Mouse (Mus musculus) erythroblast, embryonic 14.5 days (primary cell): ENCODE results near the gene Gpr107. TPM values are rescaled to one million over a fixed set of nuclear protein-coding genes. Genes with fewer than 3 reads are reported as not detected.

Experiments
- H3K27me3 ChIP-seq: 2 replicates; pipeline ENCODE4 v1.6.1; 2012; ENCODE audit warnings: inconsistent platforms; ENCODE audit not compliant: control insufficient read depth
- H3K36me3 ChIP-seq: 2 replicates; pipeline ENCODE4 v1.6.1; 2012; ENCODE audit warnings: mild to moderate bottlenecking, inconsistent platforms; ENCODE audit not compliant: control insufficient read depth
- H3K4me1 ChIP-seq: 2 replicates; pipeline ENCODE4 v1.6.1; 2012; ENCODE audit warnings: inconsistent platforms; ENCODE audit not compliant: control insufficient read depth
- H3K4me3 ChIP-seq: replicated peaks from 2 replicates; pipeline ENCODE3; 2012; ENCODE audit warnings: moderate library complexity, mild to moderate bottlenecking, inconsistent platforms
- H3K9me3 ChIP-seq: 2 replicates; pipeline ENCODE4 v1.6.1; 2012; ENCODE audit warnings: low read length, inconsistent platforms, mixed read lengths; ENCODE audit not compliant: control insufficient read depth
- GATA1 ChIP-seq: IDR thresholded peaks from 2 replicates; pipeline ENCODE4 v1.6.1; 2012; ENCODE audit warnings: low read length, inconsistent platforms, mixed read lengths
- TAL1 ChIP-seq: IDR thresholded peaks from 3 replicates; pipeline ENCODE4 v1.6.1; 2012; ENCODE audit warnings: low read length, inconsistent platforms, mixed read lengths
- polyA plus RNA-seq: library from polyadenylated mRNA; stranded (reverse); fragments of >175 nt; gene quantifications from 2 replicates; pipeline ENCODE4 v1.2.3, GENCODE M21; 2012

Gpr107 gene
- polyA plus RNA-seq, 1 experiment, result 1.2 TPM

DNA sequence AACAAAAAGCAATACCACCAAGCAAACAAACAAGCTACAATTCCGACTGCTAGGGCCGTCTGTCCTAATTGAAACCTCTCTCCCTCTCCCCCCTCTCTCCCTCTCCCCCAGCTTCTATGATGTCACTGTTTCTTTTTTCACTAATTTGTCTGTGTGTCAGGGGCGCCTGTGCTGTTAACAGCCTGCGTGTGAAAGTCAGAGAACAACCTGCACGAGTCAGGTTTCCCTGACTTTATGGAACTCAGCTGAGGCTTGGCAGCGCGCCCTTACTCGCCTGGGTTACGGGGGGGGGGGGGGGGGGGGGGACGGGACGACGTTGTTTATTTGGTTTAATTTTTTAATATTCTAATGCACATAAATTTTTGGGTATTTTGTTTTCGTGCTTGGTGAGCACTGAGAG is 15.8 kb upstream of the Gpr107 start:
- no peak for TF ChIP-seq GATA1
- no peak for TF ChIP-seq TAL1
- Histone ChIP-seq H3K9me3 (no peaks in the 10 kb centered on the region), H3K4me1 (peaks cover 23% of the 10 kb centered on the region), H3K4me3 (no peak overlapping the region), H3K36me3 (no peaks in the 10 kb centered on the region), H3K27me3 (peaks cover 15% of the 10 kb centered on the region)

DNA sequence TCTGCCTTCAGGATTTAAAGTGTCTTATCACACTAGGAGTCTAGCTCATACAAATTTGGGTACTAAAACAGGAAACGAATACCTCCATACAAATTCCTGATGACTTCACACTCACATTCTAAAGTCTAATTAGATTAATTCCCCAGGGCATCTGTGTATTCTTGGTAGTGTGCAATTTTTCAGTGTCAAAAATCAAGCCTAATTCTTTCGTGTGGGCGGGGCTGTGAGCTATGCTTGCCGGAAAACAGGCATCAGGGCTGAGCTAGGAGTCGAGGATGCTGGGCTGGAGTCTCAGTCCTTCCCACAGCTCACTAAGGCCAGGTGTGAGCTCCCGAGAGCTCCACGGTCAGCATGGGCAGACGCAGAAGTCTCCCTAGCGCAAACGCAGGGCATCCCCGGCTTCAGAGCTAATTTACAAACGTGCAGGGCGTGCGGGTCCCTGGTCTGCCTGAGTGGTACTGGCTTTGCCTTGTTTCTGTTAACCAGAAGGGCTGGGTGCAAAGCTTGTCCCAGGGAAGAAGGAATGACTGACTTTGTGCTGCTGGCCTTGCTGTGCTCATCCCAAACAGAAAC is 15.0 kb upstream of the Gpr107 start:
- Histone ChIP-seq H3K4me3 (no peak overlapping the region), H3K4me1 (peaks cover 30% of the 10 kb centered on the region), H3K36me3 (no peaks in the 10 kb centered on the region)

DNA sequence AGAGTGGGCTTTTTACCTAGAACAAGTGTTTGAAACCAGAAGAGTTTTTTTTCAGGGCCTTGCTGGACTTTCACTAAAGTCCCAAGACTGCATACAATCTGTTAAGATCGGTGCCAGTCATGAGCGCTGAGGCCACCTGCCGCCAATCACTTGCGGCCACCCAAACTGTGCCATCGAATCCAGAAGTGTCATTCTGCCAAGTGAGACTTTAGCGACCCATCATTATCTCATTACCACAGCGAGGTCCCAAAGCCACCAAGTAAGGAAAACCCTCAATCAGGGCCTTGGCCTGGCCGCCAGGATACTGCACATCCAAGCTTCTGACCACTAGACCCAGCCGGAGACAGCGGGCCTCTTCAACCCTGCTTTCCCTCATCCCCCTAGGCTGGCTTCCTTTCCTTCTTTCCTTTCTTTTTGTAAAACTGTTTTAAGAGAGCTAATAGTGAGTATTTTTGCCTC is 12.9 kb upstream of the Gpr107 start:
- peaks cover 35% of the 10 kb centered on the region for H3K4me1 ChIP-seq
- no peak overlapping the region for H3K4me3 ChIP-seq
- no peaks in the 10 kb centered on the region for H3K9me3 ChIP-seq

More for the DNA sequence above, 15.0 kb upstream of the Gpr107 start:
- TF ChIP-seq GATA1 (no peak), TAL1 (no peak)
- Histone ChIP-seq H3K9me3 (no peaks in the 10 kb centered on the region), H3K27me3 (peaks cover 23% of the 10 kb centered on the region)

DNA sequence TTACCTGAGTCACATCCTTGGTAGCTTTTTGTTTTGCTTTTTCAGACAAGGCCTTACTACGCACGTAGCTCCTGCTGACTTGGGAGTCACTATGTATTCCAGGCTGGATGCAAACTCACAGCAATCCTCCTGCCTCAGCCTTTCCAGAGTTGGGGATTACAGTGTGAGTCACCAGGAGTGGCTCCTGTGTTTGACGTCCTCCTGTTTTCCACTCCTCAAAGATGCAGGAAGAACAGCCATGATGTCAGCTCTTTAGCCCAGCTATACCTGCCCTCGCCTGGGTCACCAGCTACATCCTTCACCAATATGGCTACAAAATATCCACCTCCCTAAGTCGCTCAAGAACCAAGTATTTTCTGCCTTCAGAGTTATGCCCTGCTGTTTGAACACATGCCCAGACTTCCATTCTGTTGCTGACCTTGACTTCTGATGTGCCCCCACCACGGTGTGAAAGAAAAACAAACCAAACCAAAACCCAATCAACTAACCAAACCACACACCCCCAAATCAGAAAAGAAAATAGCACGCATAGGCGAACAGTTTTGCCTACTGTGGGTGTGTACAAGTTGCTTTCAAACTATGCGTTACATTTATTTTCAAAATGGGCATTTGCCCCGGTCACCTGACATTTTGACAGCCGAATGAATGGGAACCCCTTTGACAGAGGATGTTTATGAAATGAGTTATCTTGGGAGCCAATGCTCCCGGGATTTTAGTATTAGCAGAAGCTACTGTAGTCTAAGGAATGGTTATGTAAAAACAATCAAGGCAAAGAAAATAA is 11.9 kb upstream of the Gpr107 start:
- TF ChIP-seq TAL1 (no peak), GATA1 (no peak)
- Histone ChIP-seq H3K4me1 (peaks cover 34% of the 10 kb centered on the region), H3K4me3 (no peak overlapping the region)

More for the DNA sequence above, 12.9 kb upstream of the Gpr107 start:
- no peak for TF ChIP-seq TAL1
- TF ChIP-seq GATA1, result no peak
- Histone ChIP-seq H3K36me3 (no peaks in the 10 kb centered on the region), H3K27me3 (peaks cover 39% of the 10 kb centered on the region)

DNA sequence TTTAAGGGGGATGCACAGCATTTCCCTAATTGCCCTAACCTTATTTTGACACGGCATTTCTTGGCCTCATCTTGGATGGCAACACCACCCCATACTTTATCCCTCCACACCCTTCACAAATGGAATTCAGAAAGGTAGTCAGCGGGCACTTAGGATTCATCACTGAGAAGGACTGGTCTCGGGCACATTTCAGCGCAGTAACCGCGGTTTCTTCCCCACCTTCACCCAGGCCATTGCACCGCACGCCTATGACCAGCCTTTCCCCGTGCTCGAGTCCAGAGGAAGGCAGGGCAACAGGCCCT is 11.4 kb upstream of the Gpr107 start:
- Histone ChIP-seq H3K4me1 (peaks cover 28% of the 10 kb centered on the region), H3K4me3 (peak overlapping the region; percentile 72), H3K9me3 (no peaks in the 10 kb centered on the region), H3K27me3 (peaks cover 39% of the 10 kb centered on the region), H3K36me3 (no peaks in the 10 kb centered on the region)
- TF ChIP-seq TAL1, result no peak
- no peak for TF ChIP-seq GATA1

More for the DNA sequence above, 11.9 kb upstream of the Gpr107 start:
- Histone ChIP-seq H3K9me3 (no peaks in the 10 kb centered on the region), H3K27me3 (peaks cover 39% of the 10 kb centered on the region), H3K36me3 (no peaks in the 10 kb centered on the region)

DNA sequence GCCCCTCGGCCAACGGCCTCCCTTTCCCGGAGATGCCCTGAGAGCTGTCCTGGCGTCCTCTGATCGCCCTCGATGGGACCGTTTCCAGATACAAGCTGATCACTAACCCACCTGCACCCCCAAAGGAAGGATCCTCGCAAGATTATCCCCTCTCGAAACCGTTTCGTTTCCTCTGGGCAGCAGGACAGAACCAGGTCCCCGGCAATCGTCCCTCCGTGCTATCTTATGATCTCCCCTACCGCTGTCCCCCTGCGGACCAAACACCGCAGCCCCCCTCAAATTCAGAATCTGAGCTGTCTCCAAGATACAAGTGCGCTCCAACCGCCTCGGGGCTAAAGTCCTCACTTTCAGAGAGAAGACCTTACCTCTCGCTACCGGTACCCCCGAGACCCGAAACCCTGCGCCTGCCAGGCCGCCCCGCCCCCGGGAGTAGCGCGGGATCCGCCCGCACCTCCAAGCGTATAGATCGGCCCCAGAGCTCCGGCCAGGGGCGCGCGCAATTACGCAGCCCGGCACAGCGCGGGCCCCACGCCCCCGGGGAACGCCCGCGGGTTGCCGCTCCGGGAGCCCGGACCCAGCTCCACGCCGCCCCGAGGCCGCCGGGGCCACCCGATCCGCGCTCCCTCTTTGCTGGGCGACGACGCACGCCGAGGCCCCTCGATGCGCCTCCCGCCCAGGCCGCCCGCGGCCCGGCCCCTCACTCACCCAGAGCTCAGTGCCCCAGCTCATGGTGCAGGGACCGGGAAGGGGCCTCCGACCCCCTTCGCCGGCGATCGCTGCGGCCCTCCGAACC is 10.8 kb upstream of the Gpr107 start:
- TF ChIP-seq GATA1, result no peak
- TF ChIP-seq TAL1, result no peak
- Histone ChIP-seq H3K9me3 (no peaks in the 10 kb centered on the region), H3K27me3 (peaks cover 39% of the 10 kb centered on the region), H3K4me3 (peak overlapping the region; percentile 72), H3K36me3 (no peaks in the 10 kb centered on the region), H3K4me1 (peaks cover 28% of the 10 kb centered on the region)

DNA sequence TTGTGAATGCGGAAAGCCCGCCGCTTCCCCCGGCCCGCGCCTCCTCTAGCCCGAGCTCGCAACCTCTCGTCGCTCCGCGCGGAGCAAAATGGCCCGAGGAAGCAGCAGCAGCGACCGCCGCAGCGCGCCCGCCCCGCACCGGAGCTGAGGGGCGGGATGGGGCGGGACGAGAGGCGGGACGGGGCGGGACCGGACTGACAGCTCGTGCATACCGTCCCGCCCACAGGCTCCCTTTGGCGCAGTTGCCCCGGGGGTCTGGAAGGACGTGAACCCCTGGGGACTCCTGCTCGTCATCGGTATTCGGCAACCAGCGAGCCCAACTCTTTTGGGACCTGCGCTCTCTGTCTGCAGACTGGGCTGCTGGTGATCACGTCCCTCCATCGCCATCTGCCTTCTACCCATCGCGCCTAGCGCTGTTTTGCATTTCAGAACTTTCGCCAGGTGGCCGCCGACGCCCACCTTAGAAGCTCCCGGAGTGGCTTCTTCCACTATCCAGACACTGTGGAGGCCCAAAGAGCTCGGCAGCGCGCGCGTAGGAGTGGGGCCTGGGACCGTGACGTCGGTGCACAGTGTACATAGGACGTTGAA is 10.2 kb upstream of the Gpr107 start, which contains the start of gene Fnbp1:
Gene Fnbp1 (minus strand): TSS at position 142 of the 588 bp plus-strand sequence.
- peaks cover 28% of the 10 kb centered on the region for H3K4me1 ChIP-seq
- H3K9me3 ChIP-seq, result no peaks in the 10 kb centered on the region
- TF ChIP-seq TAL1 (no peak), GATA1 (no peak)

DNA sequence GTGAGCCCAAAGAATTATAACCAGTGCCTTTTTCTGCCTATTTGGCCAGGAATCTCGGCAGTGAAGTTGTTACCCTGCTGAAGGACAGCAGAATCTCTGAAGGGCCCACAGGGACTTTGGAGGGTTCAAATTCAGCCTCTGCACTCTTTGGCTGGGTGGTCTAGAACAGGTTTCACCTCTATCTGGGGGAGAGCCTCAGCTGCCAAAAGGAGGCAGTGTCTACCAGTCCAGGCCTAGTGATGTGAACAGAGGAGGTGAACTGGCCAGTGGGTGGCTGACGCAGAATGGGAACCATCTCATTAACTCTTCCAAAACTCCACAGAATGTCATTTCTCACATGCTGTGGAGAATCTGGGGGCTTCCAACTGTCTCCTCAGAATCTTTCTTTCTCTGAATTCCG is 9.6 kb upstream of the Gpr107 start:
- Histone ChIP-seq H3K27me3 (peaks cover 39% of the 10 kb centered on the region), H3K36me3 (no peaks in the 10 kb centered on the region), H3K4me1 (peaks cover 26% of the 10 kb centered on the region), H3K9me3 (no peaks in the 10 kb centered on the region), H3K4me3 (peak overlapping the region; percentile 72)
- TF ChIP-seq GATA1, result no peak
- no peak for TF ChIP-seq TAL1

More for the DNA sequence above, 10.2 kb upstream of the Gpr107 start, which contains the start of gene Fnbp1:
- peaks cover 39% of the 10 kb centered on the region for H3K27me3 ChIP-seq
- H3K4me3 ChIP-seq, result peak within 1 kb of the TSS; percentile 72
- H3K36me3 ChIP-seq, result no peaks in the 10 kb centered on the region
